16 mouse cellular contexts compared by ENCODE assay signal in the genomic region with DNA sequence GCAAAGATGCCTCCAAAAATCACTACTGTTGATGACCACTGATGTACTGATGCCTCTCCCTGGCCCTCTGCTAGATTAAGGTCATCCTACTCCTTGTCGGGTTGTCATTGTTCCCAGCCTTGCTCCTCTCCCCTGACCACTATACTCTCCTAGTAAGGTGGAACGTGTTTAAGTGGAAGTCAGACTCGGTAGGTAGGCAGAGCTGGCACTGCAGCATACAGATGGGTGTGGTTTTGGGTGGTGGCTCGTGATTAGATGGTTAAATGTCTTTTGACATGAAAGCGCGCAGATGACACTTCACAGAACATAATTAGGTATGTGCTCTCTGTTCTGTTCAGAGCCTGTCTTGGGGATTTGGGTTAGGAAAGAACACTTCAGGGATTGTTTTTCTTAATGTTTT. TPM values are rescaled to one million over a fixed set of nuclear protein-coding genes. Genes with fewer than 3 reads are reported as not detected.
A peak's percentile ranks its signal among the peaks of the same experiment; 100 is the strongest.
DNase-seq lines count a peak whose midpoint lies in the region; ATAC-seq and TF ChIP-seq lines count a peak whose summit lies in the region.
"Had no signal": no experiment of that assay in that cellular context is flagged by ENCODE, and none has a peak within 500 bp of the region (broad histone marks: within the 10 kb centered on the region; RNA-seq: fewer than 3 reads in every experiment).

No protein-coding gene starts in this region.

- no peak overlapping the region for H3K9ac ChIP-seq in MEL (ENCODE audit: control insufficient read depth, low read depth, low read length, poor library complexity, severe bottlenecking)
- H3K9ac ChIP-seq in liver, embryonic 11.5 days (ENCODE audit: low read depth, low read length) = peak overlapping the region; percentile 51
- H3K9ac ChIP-seq: embryonic facial prominence, embryonic 12.5 days; neural tube, embryonic 12.5 days had no signal

- H3K4me2 ChIP-seq in liver, embryonic 11.5 days = peak overlapping the region; percentile 72
- H3K4me2 ChIP-seq: embryonic facial prominence, embryonic 12.5 days; neural tube, embryonic 12.5 days had no signal

- TF ChIP-seq CTCF in MEL (IDR thresholded peaks at IDR 0.05 in 2 of 3, conservative IDR thresholded peaks at IDR 0.05 in 1 of 3; ENCODE audit: control insufficient read depth in 1 of 3, insufficient read depth in 1 of 3, low read depth in 2 of 3, low read length in 3 of 3, poor library complexity in 1 of 3, severe bottlenecking in 1 of 3) = no peak

- no peak for TF ChIP-seq RAD21 in MEL (IDR thresholded peaks at IDR 0.05; ENCODE audit: low read depth, low read length)

- peak overlapping the region; percentile 30 for H3K27ac ChIP-seq in MEL (ENCODE audit: control insufficient read depth, low read depth, low read length)
- H3K27ac ChIP-seq in liver, embryonic 11.5 days (ENCODE audit: low read depth, low read length) = peak overlapping the region; percentile 88
- H3K27ac ChIP-seq: embryonic facial prominence, embryonic 12.5 days; macrophage; neural tube, embryonic 12.5 days had no signal

- peak; percentile 52 for DNase-seq in MEL (ENCODE audit: low read depth, low spot score)
- DNase-seq in c-Kit-negative CD71-positive TER-119-positive erythroid progenitor cells, embryonic 14.5 days (ENCODE audit: low read depth, low spot score) = peak; percentile 71
- no peak for DNase-seq in liver, embryonic 11.5 days (ENCODE audit: low spot score)
- DNase-seq in thymus, postnatal 0 days (ENCODE audit: low spot score) = no peak
- DNase-seq in urinary bladder, postnatal 14 days (ENCODE audit: low spot score) = no peak
- DNase-seq in cerebellum, postnatal 14 days = no peak
- DNase-seq: adrenal gland, postnatal 14 days; gastrocnemius, postnatal 14 days; kidney, adult 11 months; kidney, postnatal 25 days; lung, adult 18-20 months; thymus, adult 18-20 months had no signal

- H3K27me3 ChIP-seq in MEL (ENCODE audit: control insufficient read depth in 1 of 2, insufficient read depth in 2 of 2, low read length in 2 of 2) = no peaks in the 10 kb centered on the region
- H3K27me3 ChIP-seq in liver, embryonic 11.5 days (replicated peaks; ENCODE audit: control insufficient read depth, insufficient read depth, low read length) = no peaks in the 10 kb centered on the region
- H3K27me3 ChIP-seq: embryonic facial prominence, embryonic 12.5 days; neural tube, embryonic 12.5 days had no signal

- ATAC-seq in liver, embryonic 11.5 days (replicated peaks; ENCODE audit: low FRiP score) = peak; percentile 86
- ATAC-seq in megakaryocyte-erythroid progenitor cell, adult 5-6 weeks (replicated peaks; ENCODE audit: low FRiP score, low TSS enrichment, poor library complexity, severe bottlenecking) = peak; percentile 76

- peak overlapping the region in 1 of 2 experiments; percentile 10; a peak in 1 of 4 replicates for H3K4me3 ChIP-seq in MEL (ENCODE audit: control insufficient read depth in 1 of 2, insufficient read depth in 1 of 2, low read depth in 2 of 2, low read length in 2 of 2)
- peak overlapping the region; percentile 35 for H3K4me3 ChIP-seq in liver, embryonic 11.5 days (ENCODE audit: low read depth, low read length)
- H3K4me3 ChIP-seq: embryonic facial prominence, embryonic 12.5 days; neural tube, embryonic 12.5 days had no signal

- WGBS in liver, embryonic 11.5 days = 44% methylated on average over 6 of the region's 6 CpGs

- H3K9me3 ChIP-seq in MEL (replicated peaks; ENCODE audit: insufficient read depth, low read length) = no peaks in the 10 kb centered on the region
- no peaks in the 10 kb centered on the region for H3K9me3 ChIP-seq in liver, embryonic 11.5 days (ENCODE audit: control insufficient read depth, low read length)
- H3K9me3 ChIP-seq: embryonic facial prominence, embryonic 12.5 days; neural tube, embryonic 12.5 days had no signal

- H3K4me1 ChIP-seq in MEL (ENCODE audit: control insufficient read depth in 1 of 2, insufficient read depth in 2 of 2, low read length in 2 of 2) = peaks cover 20 to 37% of the 10 kb centered on the region in 2 experiments
- peaks cover 10% of the 10 kb centered on the region for H3K4me1 ChIP-seq in liver, embryonic 11.5 days (replicated peaks; ENCODE audit: control insufficient read depth, insufficient read depth, low read length)
- H3K4me1 ChIP-seq: embryonic facial prominence, embryonic 12.5 days; neural tube, embryonic 12.5 days had no signal

- no peak for TF ChIP-seq POLR2A in MEL (IDR thresholded peaks at IDR 0.05; ENCODE audit: control insufficient read depth in 1 of 2, insufficient read depth in 1 of 2, low read depth in 1 of 2, low read length in 2 of 2, poor library complexity in 1 of 2)

- H3K79me2 ChIP-seq in MEL (ENCODE audit: control insufficient read depth, insufficient read depth, low read length, poor library complexity) = peaks cover 5% of the 10 kb centered on the region

- H3K36me3 ChIP-seq in MEL (ENCODE audit: control insufficient read depth in 1 of 2, insufficient read depth in 2 of 2, low read length in 2 of 2) = peaks cover 0 to 25% of the 10 kb centered on the region in 2 experiments; a peak in 2 of 4 replicates
- no peaks in the 10 kb centered on the region; the same call in 1 of the 2 replicates for H3K36me3 ChIP-seq in liver, embryonic 11.5 days (ENCODE audit: control insufficient read depth, insufficient read depth, low read length)
- H3K36me3 ChIP-seq: embryonic facial prominence, embryonic 12.5 days; neural tube, embryonic 12.5 days had no signal

- TF ChIP-seq EP300 in MEL (IDR thresholded peaks at IDR 0.05; ENCODE audit: low read depth in 1 of 2, low read length in 2 of 2) = peak in 1 of 2 experiments; percentile 61; a peak in 2 of 4 replicates

TF ChIP-seq in MEL, 35 proteins besides CTCF, POLR2A, EP300 and RAD21:
- TF ChIP-seq TAL1 (IDR thresholded peaks at IDR 0.05; ENCODE audit: low read length) (peak; percentile 32), GATA1 (IDR thresholded peaks at IDR 0.05; ENCODE audit: low read depth, low read length) (no peak), E2F4 (IDR thresholded peaks at IDR 0.05; ENCODE audit: borderline replicate concordance, low read depth, low read length) (no peak), MYB (IDR thresholded peaks at IDR 0.05; ENCODE audit: low read depth, low read length) (no peak), GABPA (IDR thresholded peaks at IDR 0.05; ENCODE audit: low read depth, low read length) (no peak), HCFC1 (IDR thresholded peaks at IDR 0.05; ENCODE audit: low read depth, low read length) (no peak), MAFK (IDR thresholded peaks at IDR 0.05; ENCODE audit: borderline replicate concordance, low read depth, low read length) (no peak), MAX (IDR thresholded peaks at IDR 0.05; ENCODE audit: low read length) (peak; percentile 20; the same call in 1 of the 2 replicates), NRF1 (IDR thresholded peaks at IDR 0.05; ENCODE audit: insufficient read depth, low read depth, low read length, poor library complexity, severe bottlenecking) (no peak), POLR2AphosphoS2 (IDR thresholded peaks at IDR 0.05; ENCODE audit: low read length) (no peak), TCF12 (IDR thresholded peaks at IDR 0.05; ENCODE audit: low read depth, low read length) (peak; percentile 61; the same call in 1 of the 2 replicates), JUND (IDR thresholded peaks at IDR 0.05; ENCODE audit: low read depth, low read length) (no peak), POLR2AphosphoS5 (IDR thresholded peaks at IDR 0.05; ENCODE audit: borderline replicate concordance, low read depth, low read length) (no peak), KAT2A (conservative IDR thresholded peaks at IDR 0.05; ENCODE audit: low read depth, low read length) (no peak), TBP (IDR thresholded peaks at IDR 0.05; ENCODE audit: low read depth, low read length) (no peak), BHLHE40 (IDR thresholded peaks at IDR 0.05; ENCODE audit: borderline replicate concordance, low read depth, low read length) (peak; percentile 43; the same call in 1 of the 2 replicates), MXI1 (IDR thresholded peaks at IDR 0.05; ENCODE audit: low read depth, low read length) (peak; percentile 28; the same call in 1 of the 2 replicates), CHD2 (IDR thresholded peaks at IDR 0.05; ENCODE audit: low read length) (no peak), MEF2A (IDR thresholded peaks at IDR 0.05; ENCODE audit: extremely low read depth, insufficient replicate concordance, low read depth, low read length, poor library complexity, severe bottlenecking) (no peak), ETS1 (IDR thresholded peaks at IDR 0.05; ENCODE audit: low read depth, low read length) (0 out of 2 replicates have a peak, but pooled peaks have one; percentile 36), NELFE (IDR thresholded peaks at IDR 0.05; ENCODE audit: low read depth, low read length) (no peak)

RNA-seq across cellular contexts. Expression of gene March8, which starts 12.8 kb away (rescaled TPM):
- total RNA-seq in MEL (2012; rRNA removed) = 20.8 and 22.7 TPM in 2 replicates
- 10 to 100 TPM in 1 of 2 experiments, not detected in 1; 24.9 TPM for polyA plus RNA-seq in MEL (2012; ENCODE audit: insufficient read depth in 1 of 2, insufficient read length in 2 of 2, low read depth in 1 of 2, low replicate concordance in 2 of 2, missing spikeins in 1 of 2)
- 41.3 and 43.4 TPM in 2 replicates for polyA plus RNA-seq in liver, embryonic 11.5 days (2014; fragmentation: Nextera tagmentation; extraction: Ambion mirVana)
- total RNA-seq in megakaryocyte-erythroid progenitor cell, adult 5-6 weeks (2014; fragmentation: Nextera tagmentation) = 48.1 and 51.8 TPM in 2 replicates
- 47.0 and 51.0 TPM in 2 replicates for total RNA-seq in megakaryocyte-erythroid progenitor cell, adult 5-6 weeks (2017)
- 5.7 and 6.6 TPM in 2 replicates for polyA plus RNA-seq in thymus, postnatal 0 days (2015; fragmentation: Nextera tagmentation; extraction: Ambion mirVana)

Comparison
In these comparisons a context has a peak if more than half of its experiments do, and no peak if none do; other contexts are left out.
1. DNase-seq: peak in MEL (single experiment) and c-Kit-negative CD71-positive TER-119-positive erythroid progenitor cells, embryonic 14.5 days (single experiment); none in liver, embryonic 11.5 days (single experiment), thymus, postnatal 0 days (single experiment), urinary bladder, postnatal 14 days (single experiment) and cerebellum, postnatal 14 days (0 of 2).